Mouse (Mus musculus): ENCODE measurements around the gene Ticrr.

DNA sequence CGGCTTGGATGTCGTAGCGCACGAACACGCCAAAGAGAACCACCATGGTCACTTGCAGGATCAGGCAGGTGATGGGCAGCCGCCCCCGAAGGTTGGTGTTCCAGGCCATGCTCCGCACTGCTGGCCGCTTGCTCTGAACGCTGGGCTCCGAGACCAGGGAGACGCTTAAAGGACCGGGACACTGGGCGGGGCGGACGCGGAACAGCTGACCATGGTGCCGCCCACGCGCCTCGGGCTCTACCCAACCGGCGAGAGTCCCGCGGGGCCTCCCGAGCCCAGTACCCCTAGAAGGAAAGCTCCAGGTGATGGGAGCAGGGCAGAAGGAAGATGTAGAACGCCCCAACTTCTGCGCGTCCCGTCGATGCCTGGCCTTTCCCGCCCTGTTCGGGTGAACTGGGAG, 42.6 kb upstream of the Ticrr start, which contains the start of gene Rhcg:
- no peak for TF ChIP-seq CTCF (IDR thresholded peaks at IDR 0.05; ENCODE audit: low read depth)
- TF ChIP-seq EP300 (optimal IDR thresholded peaks at IDR 0.05), result no peak
